Mouse (Mus musculus): Measurements from ENCODE around the gene Gfpt2.

DNA sequence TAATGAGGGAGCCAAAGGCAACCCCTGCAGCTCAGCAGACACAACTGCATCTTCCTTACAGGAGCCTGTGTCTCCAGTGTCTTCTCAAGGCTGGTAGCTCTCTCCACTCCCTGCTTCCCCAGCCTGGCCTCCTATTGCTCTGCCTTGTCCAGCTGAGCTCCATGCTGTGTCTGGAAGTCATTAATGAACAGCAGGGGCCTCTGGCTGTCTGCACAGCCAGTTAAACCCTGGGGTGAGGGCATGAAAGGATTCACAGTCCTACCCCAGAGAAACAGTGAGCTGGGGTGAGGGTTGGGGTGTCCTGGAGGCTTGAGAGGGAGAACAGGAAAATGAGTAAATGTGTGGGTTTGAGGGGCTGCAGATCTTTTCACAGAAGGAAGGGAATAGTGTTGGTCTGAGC, 30.4 kb upstream of the Gfpt2 start:
- TF ChIP-seq CTCF (IDR thresholded peaks at IDR 0.05; ENCODE audit: borderline replicate concordance, extremely low read depth, insufficient read depth, insufficient read length) (no peak), POLR2A (IDR thresholded peaks at IDR 0.05; ENCODE audit: borderline replicate concordance, extremely low read depth, insufficient read depth, insufficient read length, poor library complexity, severe bottlenecking) (no peak)
